Mouse (Mus musculus) myocyte (in vitro differentiated cells): ENCODE data around the gene Arhgef3.

Source experiments
- E2F4 ChIP-seq: IDR thresholded peaks from one replicate; pipeline ENCODE4 v1.6.1; 2011; ENCODE audit warnings: mild to moderate bottlenecking, control low read depth, moderate library complexity; ENCODE audit not compliant: insufficient read depth
- MAX ChIP-seq: IDR thresholded peaks from one replicate; pipeline ENCODE4 v1.6.1; 2011; ENCODE audit warnings: low read depth, mild to moderate bottlenecking, control low read depth
- POLR2A ChIP-seq: IDR thresholded peaks from one replicate; pipeline ENCODE4 v1.6.1; 2011; ENCODE audit warnings: low read depth, mild to moderate bottlenecking, control low read depth, moderate library complexity; ENCODE audit not compliant: insufficient read length
- TCF12 ChIP-seq: IDR thresholded peaks from one replicate; pipeline ENCODE4 v1.6.1; 2011; ENCODE audit warnings: mild to moderate bottlenecking, control low read depth; ENCODE audit not compliant: poor library complexity, insufficient read depth, severe bottlenecking

- TF ChIP-seq E2F4 (no peak), MAX (no peak), POLR2A (no peak), TCF12 (no peak)
Measured at GRCm38 (mm10) chr14:27199119-27199518, 84.4 kb downstream of the Arhgef3 start.
